Mouse (Mus musculus) lung, postnatal 0 days (tissue): ENCODE data around the gene Esrrb. TPM values are rescaled to one million over a fixed set of nuclear protein-coding genes. Genes with fewer than 3 reads are reported as not detected.

Source experiments
- ATAC-seq: fragments of 200-750 bp; cut with Nextera tagmentation; 2 replicates; pipeline ENCODE4 v1.8.0; 2017; ENCODE audit warnings: moderate library complexity
- DNase-seq: peaks from one replicate; pipeline ENCODE4 v3.0.0-alpha.2; 2016; ENCODE audit warnings: low spot score
- H3K27ac ChIP-seq: fragments of 300-500 bp; sonication (generic); 2 replicates; pipeline ENCODE4 v1.5.1; 2014; ENCODE audit warnings: antibody characterized with exemption, mild to moderate bottlenecking, low read length, mixed read lengths
- H3K27me3 ChIP-seq: fragments of 300-500 bp; sonication (generic); replicated peaks from 2 replicates; pipeline ENCODE4 v1.6.1; 2014; ENCODE audit warnings: low read length, mixed read lengths; ENCODE audit not compliant: insufficient read depth
- H3K36me3 ChIP-seq: fragments of 300-500 bp; sonication (generic); 2 replicates; pipeline ENCODE4 v1.6.1; 2014; ENCODE audit warnings: low read length, mixed read lengths; ENCODE audit not compliant: insufficient read depth
- H3K4me1 ChIP-seq: fragments of 300-500 bp; sonication (generic); 2 replicates; pipeline ENCODE4 v1.6.1; 2014; ENCODE audit warnings: antibody characterized with exemption, low read depth, low read length, mixed read lengths; ENCODE audit not compliant: insufficient read depth
- H3K4me2 ChIP-seq: fragments of 300-500 bp; sonication (generic); replicated peaks from 2 replicates; pipeline ENCODE4 v1.6.1; 2014; ENCODE audit warnings: low read depth, mild to moderate bottlenecking, low read length, moderate library complexity, mixed read lengths
- H3K4me3 ChIP-seq: fragments of 300-500 bp; sonication (generic); 2 replicates; pipeline ENCODE4 v1.5.1; 2014; ENCODE audit warnings: low read depth, low read length
- H3K9ac ChIP-seq: fragments of 300-500 bp; sonication (generic); replicated peaks from 2 replicates; pipeline ENCODE4 v1.6.1; 2014; ENCODE audit warnings: low read depth, mild to moderate bottlenecking
- H3K9me3 ChIP-seq: fragments of 300-500 bp; sonication (generic); 2 replicates; pipeline ENCODE4 v1.6.1; 2016; ENCODE audit warnings: low read length, mixed read lengths
- CTCF ChIP-seq: IDR thresholded peaks from 2 replicates; pipeline ENCODE4 v1.5.1; 2016; ENCODE audit warnings: antibody characterized with exemption, mild to moderate bottlenecking
- EP300 ChIP-seq: IDR thresholded peaks from 2 replicates; pipeline ENCODE4 v1.6.1; 2016; ENCODE audit warnings: antibody characterized with exemption, mild to moderate bottlenecking, control low read depth
- WGBS: fragments of 180-500 bp; shearing (Covaris S2); extraction: QIAGEN DNeasy Blood & Tissue Kit; methylation state at CpG from one replicate; pipeline ENCODE4 v1.1.7; 2014; 5-methylcytosine and 5-hydroxymethylcytosine counted together
- polyA plus RNA-seq: library from polyadenylated mRNA; unstranded; fragments of >200 nt; fragmentation: Nextera tagmentation; extraction: Ambion mirVana; gene quantifications from 2 replicates; pipeline ENCODE4 v1.2.1, GENCODE M21; 2015

Gene Esrrb
- polyA plus RNA-seq, 1 experiment from 2014 or later = 0.07 TPM

DNA sequence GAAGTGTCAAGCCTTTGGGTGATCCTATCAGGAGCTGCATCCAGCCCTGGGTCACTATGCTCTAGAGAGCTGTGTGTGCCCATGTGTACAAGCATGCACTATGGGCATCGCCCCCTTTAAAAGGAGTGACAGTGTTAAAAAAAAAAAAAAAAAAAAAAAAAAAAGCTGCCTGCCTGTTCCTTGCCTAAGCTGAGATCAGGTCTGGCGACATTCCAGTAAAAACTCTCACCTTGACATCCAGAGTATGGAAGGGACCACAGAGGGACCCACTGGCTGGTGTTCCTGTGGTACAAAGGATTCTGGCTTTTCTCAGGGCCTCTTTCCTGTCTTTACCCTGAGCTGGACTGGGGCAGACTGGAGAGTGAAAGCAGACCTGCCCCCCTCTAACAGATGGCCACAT is 66.7 kb downstream of the Esrrb start:
- H3K9me3 ChIP-seq = no peaks in the 10 kb centered on the region
- no peak for DNase-seq
- peaks cover 2% of the 10 kb centered on the region; the same call in 1 of the 2 replicates for H3K4me1 ChIP-seq
- H3K9ac ChIP-seq = no peak overlapping the region
- peaks cover 11% of the 10 kb centered on the region for H3K27me3 ChIP-seq
- WGBS = 29% methylated on average over 2 of the region's 2 CpGs
- TF ChIP-seq CTCF = no peak
- TF ChIP-seq EP300 = no peak
- no peak overlapping the region for H3K27ac ChIP-seq
- no peak overlapping the region for H3K4me2 ChIP-seq
- H3K4me3 ChIP-seq = no peak overlapping the region
- no peak for ATAC-seq
- H3K36me3 ChIP-seq = no peaks in the 10 kb centered on the region

DNA sequence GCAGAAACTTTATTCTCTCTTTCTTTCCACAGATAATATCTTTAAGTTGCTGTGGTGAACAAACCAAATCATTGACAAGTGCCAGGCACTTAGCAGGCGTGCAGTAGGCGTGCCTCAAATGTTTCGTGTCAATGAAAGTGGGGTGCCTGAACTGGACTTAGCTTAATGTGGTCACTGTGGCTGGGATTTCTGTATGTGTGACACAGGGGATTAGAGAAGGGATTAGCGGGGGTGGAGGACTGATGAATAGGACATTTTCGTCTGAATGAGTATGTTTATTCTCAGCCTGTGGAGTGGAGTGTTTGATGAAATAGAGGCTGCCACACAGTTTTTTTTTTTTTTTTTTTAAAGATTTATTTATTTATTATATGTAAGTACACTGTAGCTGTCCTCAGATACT is 70.8 kb downstream of the Esrrb start:
- Histone ChIP-seq H3K27ac (no peak overlapping the region), H3K4me3 (no peak overlapping the region), H3K36me3 (no peaks in the 10 kb centered on the region), H3K4me1 (no peaks in the 10 kb centered on the region), H3K27me3 (no peaks in the 10 kb centered on the region), H3K9ac (no peak overlapping the region), H3K9me3 (no peaks in the 10 kb centered on the region), H3K4me2 (no peak overlapping the region)
- no peak for ATAC-seq
- no peak for DNase-seq
- TF ChIP-seq CTCF = no peak
- TF ChIP-seq EP300 = no peak
- WGBS = 63% methylated on average over 5 of the region's 5 CpGs

DNA sequence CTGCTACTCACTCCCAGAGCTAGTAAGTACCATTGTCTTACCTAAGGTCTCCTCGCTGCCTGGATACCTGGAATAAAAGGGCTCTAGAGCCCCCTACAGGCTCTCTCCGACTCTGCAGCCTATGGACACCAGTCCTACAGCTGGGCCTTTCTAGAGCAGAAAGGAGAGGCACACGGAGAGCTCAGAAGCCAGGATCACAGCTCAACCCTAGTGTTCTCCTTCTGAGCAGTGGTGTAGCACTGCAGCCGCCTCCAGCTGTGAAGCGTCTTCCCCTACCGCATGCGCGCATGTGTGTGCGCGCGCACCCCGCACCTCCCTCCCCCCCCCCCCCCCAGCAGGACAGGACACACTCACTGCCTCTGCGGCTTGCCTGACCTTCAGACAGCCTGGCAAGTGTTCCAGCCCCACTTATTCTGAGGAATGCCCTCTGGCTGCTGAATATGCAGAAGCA is 72.5 kb downstream of the Esrrb start:
- Histone ChIP-seq H3K27me3 (no peaks in the 10 kb centered on the region), H3K4me3 (no peak overlapping the region), H3K4me1 (no peaks in the 10 kb centered on the region), H3K36me3 (no peaks in the 10 kb centered on the region), H3K9ac (no peak overlapping the region), H3K27ac (no peak overlapping the region), H3K4me2 (0 out of 2 replicates have a peak overlapping the region, but pooled peaks have one; percentile 33), H3K9me3 (no peaks in the 10 kb centered on the region)
- DNase-seq (peak; percentile 66), ATAC-seq (peak; percentile 49)
- WGBS = under 1% methylated on average over 7 of the region's 13 CpGs
- TF ChIP-seq EP300 = no peak
- peak; percentile 70 for TF ChIP-seq CTCF

DNA sequence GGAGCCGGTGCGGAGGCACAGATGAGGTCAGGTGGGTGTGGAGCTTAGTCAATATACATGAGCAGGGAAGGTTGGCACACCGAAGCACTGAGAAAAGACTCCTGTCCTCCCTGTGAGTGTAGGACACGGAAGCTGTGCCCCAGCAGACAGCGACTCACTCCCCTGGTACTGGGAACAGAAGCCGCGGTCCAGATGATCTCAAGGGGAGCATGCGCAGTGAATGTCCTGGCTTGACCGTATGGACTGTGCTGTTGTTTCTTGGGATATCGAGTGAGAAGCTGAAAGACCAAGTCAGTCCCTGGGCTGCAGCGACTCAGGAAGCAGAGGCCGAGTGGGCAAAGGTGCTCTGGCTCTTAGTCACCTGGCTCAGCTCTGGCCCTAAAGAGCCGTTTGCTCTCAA is 74.7 kb downstream of the Esrrb start:
- Histone ChIP-seq H3K4me1 (no peaks in the 10 kb centered on the region), H3K4me2 (no peak overlapping the region), H3K27me3 (no peaks in the 10 kb centered on the region), H3K9ac (no peak overlapping the region), H3K4me3 (no peak overlapping the region), H3K9me3 (no peaks in the 10 kb centered on the region), H3K27ac (no peak overlapping the region), H3K36me3 (no peaks in the 10 kb centered on the region)
- ATAC-seq (no peak), DNase-seq (no peak)
- 79% methylated on average over 13 of the region's 13 CpGs for WGBS
- no peak for TF ChIP-seq EP300
- no peak for TF ChIP-seq CTCF

DNA sequence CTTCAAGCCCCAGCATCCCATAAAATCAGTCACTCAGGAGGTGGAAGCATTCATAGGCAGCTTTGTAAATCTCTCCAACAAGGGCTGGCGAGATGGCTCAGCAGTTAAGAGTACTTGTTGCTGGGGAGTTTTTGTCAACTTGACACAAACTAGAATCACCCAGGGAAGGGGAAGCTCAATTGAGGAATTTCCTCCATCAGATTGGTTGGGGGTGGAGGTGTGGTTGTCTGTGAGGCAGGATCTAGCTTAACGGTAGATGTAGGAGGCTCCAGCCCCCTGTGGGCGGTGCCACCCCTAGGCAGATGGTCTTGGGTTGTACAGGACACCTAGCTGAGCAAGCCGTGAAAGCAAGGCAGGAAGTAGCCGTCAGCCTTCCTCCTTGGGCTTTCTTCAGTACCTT is 89.9 kb downstream of the Esrrb start:
- Histone ChIP-seq H3K27me3 (no peaks in the 10 kb centered on the region), H3K4me1 (no peaks in the 10 kb centered on the region), H3K27ac (no peak overlapping the region), H3K9ac (no peak overlapping the region), H3K36me3 (no peaks in the 10 kb centered on the region), H3K9me3 (no peaks in the 10 kb centered on the region), H3K4me2 (no peak overlapping the region), H3K4me3 (no peak overlapping the region)
- no peak for ATAC-seq
- WGBS = 65% methylated on average over 5 of the region's 5 CpGs
- TF ChIP-seq EP300 (no peak), CTCF (no peak)
- DNase-seq = no peak

DNA sequence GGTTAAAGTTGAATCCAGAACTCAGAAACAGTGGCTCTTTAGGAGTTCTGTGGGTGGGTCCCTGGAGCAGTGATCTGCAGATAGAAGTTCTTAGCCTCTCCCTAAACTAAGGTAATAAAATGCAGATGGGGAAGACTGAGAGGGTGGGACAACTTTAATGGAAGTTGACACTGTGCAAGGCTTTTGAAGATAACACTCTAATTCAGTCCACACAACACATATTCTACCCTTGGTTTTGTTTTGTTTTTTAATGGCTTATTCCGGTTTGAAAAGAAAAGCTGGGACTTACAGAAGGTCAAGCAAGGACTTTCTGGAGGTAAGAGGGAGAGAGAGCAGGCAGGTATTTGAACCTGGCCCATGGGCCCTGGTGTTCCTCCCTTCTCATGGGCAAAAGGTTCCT is 94.1 kb downstream of the Esrrb start:
- 75% methylated on average over 1 of the region's 1 CpGs for WGBS
- ATAC-seq (no peak), DNase-seq (no peak)
- Histone ChIP-seq H3K27ac (no peak overlapping the region), H3K36me3 (no peaks in the 10 kb centered on the region), H3K9ac (no peak overlapping the region), H3K4me1 (no peaks in the 10 kb centered on the region), H3K4me2 (no peak overlapping the region), H3K27me3 (no peaks in the 10 kb centered on the region), H3K9me3 (no peaks in the 10 kb centered on the region), H3K4me3 (no peak overlapping the region)
- TF ChIP-seq CTCF (no peak), EP300 (no peak)
